Mouse (Mus musculus) brain, embryonic 14.5 days (tissue): Measurements from ENCODE around the gene Gucd1.

Source experiments
- CTCF ChIP-seq: fragments of 200-500 bp; IDR thresholded peaks from 2 replicates; pipeline ENCODE4 v1.5.1; 2012; ENCODE audit warnings: inconsistent platforms, mild to moderate bottlenecking, moderate library complexity, borderline replicate concordance; ENCODE audit not compliant: insufficient read depth, insufficient read length; ENCODE audit errors: extremely low read depth
- POLR2A ChIP-seq: fragments of 200-500 bp; IDR thresholded peaks from 2 replicates; pipeline ENCODE4 v1.6.1; 2012; ENCODE audit warnings: mild to moderate bottlenecking, inconsistent platforms, borderline replicate concordance; ENCODE audit not compliant: poor library complexity, insufficient read depth, insufficient read length, severe bottlenecking; ENCODE audit errors: extremely low read depth

DNA sequence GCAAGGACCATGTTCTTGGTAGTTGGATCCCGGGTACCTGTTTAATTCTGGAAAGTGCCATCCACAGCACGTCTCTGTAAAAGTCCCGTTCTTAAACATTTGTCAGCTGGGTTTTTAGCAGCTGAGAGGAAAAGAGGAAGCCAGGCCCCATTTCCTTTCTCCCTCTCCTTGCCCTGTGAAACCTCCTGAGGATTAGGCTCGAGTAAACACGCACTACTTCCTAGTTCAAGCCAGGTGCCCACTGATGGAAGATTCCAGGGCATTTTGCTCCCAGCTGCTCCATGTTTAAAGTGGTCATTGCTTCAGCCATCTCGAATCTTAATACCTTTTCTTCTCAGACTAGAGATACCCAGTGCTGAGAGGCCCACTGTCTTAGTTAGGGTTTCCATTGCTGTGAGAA is 33.0 kb downstream of the Gucd1 start:
- TF ChIP-seq CTCF, result no peak
- no peak for TF ChIP-seq POLR2A
